Mouse (Mus musculus) brain, embryonic 14.5 days (tissue): Measurements from ENCODE around the gene Axin2.

ENCODE experiments used
- CTCF ChIP-seq: fragments of 200-500 bp; IDR thresholded peaks from 2 replicates; pipeline ENCODE4 v1.5.1; 2012; ENCODE audit warnings: inconsistent platforms, mild to moderate bottlenecking, moderate library complexity, borderline replicate concordance; ENCODE audit not compliant: insufficient read depth, insufficient read length; ENCODE audit errors: extremely low read depth
- POLR2A ChIP-seq: fragments of 200-500 bp; IDR thresholded peaks from 2 replicates; pipeline ENCODE4 v1.6.1; 2012; ENCODE audit warnings: mild to moderate bottlenecking, inconsistent platforms, borderline replicate concordance; ENCODE audit not compliant: poor library complexity, insufficient read depth, insufficient read length, severe bottlenecking; ENCODE audit errors: extremely low read depth

DNA sequence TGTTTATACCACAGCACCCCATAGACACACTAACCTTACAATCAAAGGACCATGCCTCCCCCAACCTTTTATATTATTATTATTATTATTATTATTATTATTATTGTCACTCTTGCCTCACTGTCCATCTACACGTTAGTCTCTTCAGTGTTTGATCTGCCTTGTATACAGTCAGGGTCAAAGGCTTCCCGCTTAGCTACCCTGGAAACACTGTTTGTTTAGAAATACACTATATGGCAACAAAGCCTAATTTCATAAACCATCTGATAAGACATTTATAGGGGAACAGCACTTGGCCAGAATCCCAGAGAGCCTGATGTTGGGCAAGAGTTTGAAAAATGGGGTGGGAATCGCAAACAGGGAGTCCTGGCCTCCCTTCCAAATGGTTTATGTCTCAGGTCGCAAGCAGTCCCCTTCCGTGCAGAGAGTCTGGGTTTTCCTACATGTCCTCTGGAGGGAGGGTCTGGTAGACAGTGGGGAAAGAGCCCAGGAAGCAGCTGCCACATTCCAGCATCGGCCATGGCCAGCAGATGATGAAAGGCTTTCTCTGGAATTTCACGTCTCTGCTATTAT is 43.4 kb upstream of the Axin2 start:
- TF ChIP-seq POLR2A (no peak), CTCF (no peak)
